ENCODE assay signal across 9 mouse cellular contexts in genomic region chr2:152012222-152012621, GRCm38 (mm10). TPM values are rescaled to one million over a fixed set of nuclear protein-coding genes. Genes with fewer than 3 reads are reported as not detected.
A peak's percentile ranks its signal among the peaks of the same experiment; 100 is the strongest.
DNase-seq lines count a peak whose midpoint lies in the region; ATAC-seq and TF ChIP-seq lines count a peak whose summit lies in the region.
"Had no signal": no experiment of that assay in that cellular context is flagged by ENCODE, and none has a peak within 500 bp of the region (broad histone marks: within the 10 kb centered on the region; RNA-seq: fewer than 3 reads in every experiment).

No protein-coding gene starts in this region.

- WGBS in intestine, embryonic 14.5 days = 74% methylated on average over 4 of the region's 4 CpGs
- WGBS in lung, postnatal 0 days = 43% methylated on average over 4 of the region's 4 CpGs

- no peaks in the 10 kb centered on the region for H3K9me3 ChIP-seq in ES-E14 (ENCODE audit: control insufficient read depth, insufficient read depth, low read depth, low read length)
- no peaks in the 10 kb centered on the region for H3K9me3 ChIP-seq in intestine, embryonic 14.5 days (ENCODE audit: control insufficient read depth, low read length)
- no peaks in the 10 kb centered on the region for H3K9me3 ChIP-seq in lung, postnatal 0 days (ENCODE audit: low read length)

- H3K36me3 ChIP-seq in ES-E14 (ENCODE audit: control insufficient read depth, insufficient read depth, low read length, poor library complexity, severe bottlenecking) = no peaks in the 10 kb centered on the region
- no peaks in the 10 kb centered on the region for H3K36me3 ChIP-seq in intestine, embryonic 14.5 days (ENCODE audit: control insufficient read depth, insufficient read depth, low read length)
- no peaks in the 10 kb centered on the region for H3K36me3 ChIP-seq in lung, postnatal 0 days (ENCODE audit: insufficient read depth, low read length)

- no peaks in the 10 kb centered on the region for H3K27me3 ChIP-seq in intestine, embryonic 14.5 days (replicated peaks; ENCODE audit: control insufficient read depth, insufficient read depth, low read length)
- H3K27me3 ChIP-seq in lung, postnatal 0 days (replicated peaks; ENCODE audit: insufficient read depth, low read length) = no peaks in the 10 kb centered on the region

- intact Hi-C loops in heart, postnatal 10 days (cut with DNase I) = no loop called here

- in situ Hi-C loops in ES-E14 (cut with MboI; ENCODE audit: low sequenced_read_pairs in 2 of 2, unreplicated experiment in 2 of 2) = no loop called here

- H3K4me2 ChIP-seq in intestine, embryonic 14.5 days (ENCODE audit: low read length) = no peak overlapping the region
- no peak overlapping the region for H3K4me2 ChIP-seq in lung, postnatal 0 days (replicated peaks; ENCODE audit: low read depth, low read length)

- H3K27ac ChIP-seq in ES-E14 (ENCODE audit: insufficient read depth, low read depth, low read length, poor library complexity, severe bottlenecking) = peak overlapping the region; percentile 96
- no peak overlapping the region for H3K27ac ChIP-seq in intestine, embryonic 14.5 days (ENCODE audit: low read depth)
- 0 out of 2 replicates have a peak overlapping the region, but pooled peaks have one; percentile 1 for H3K27ac ChIP-seq in lung, postnatal 0 days (ENCODE audit: low read length)

- H3K9ac ChIP-seq in ES-E14 (ENCODE audit: insufficient read depth, low read depth, low read length, poor library complexity, severe bottlenecking) = peak overlapping the region; percentile 18; the same call in 1 of the 2 replicates
- no peak overlapping the region for H3K9ac ChIP-seq in intestine, embryonic 14.5 days (ENCODE audit: low read length)
- no peak overlapping the region for H3K9ac ChIP-seq in lung, postnatal 0 days (replicated peaks; ENCODE audit: low read depth)

- TF ChIP-seq CTCF in lung, postnatal 0 days (IDR thresholded peaks at IDR 0.05) = no peak

- no peak; the same call in 1 of the 2 replicates for TF ChIP-seq EP300 in lung, postnatal 0 days (IDR thresholded peaks at IDR 0.05)

- ATAC-seq in intestine, embryonic 14.5 days (replicated peaks; ENCODE audit: low FRiP score, low TSS enrichment, low read depth) = peak; percentile 29; the same call in 1 of the 2 replicates
- ATAC-seq in lung, postnatal 0 days = peak; percentile 67

- H3K4me3 ChIP-seq in ES-E14 (ENCODE audit: insufficient read depth in 1 of 2, low read depth in 1 of 2, low read length in 2 of 2, poor library complexity in 1 of 2, severe bottlenecking in 1 of 2) = peak overlapping the region in 1 of 2 experiments; percentile 12; a peak in 1 of 4 replicates
- no peak overlapping the region for H3K4me3 ChIP-seq in intestine, embryonic 14.5 days (ENCODE audit: low read depth, low read length)
- no peak overlapping the region for H3K4me3 ChIP-seq in lung, postnatal 0 days (ENCODE audit: low read depth, low read length)

- DNase-seq in heart, adult 8-10 months (ENCODE audit: low spot score) = peak; percentile 58
- DNase-seq in heart, postnatal 10 days = no peak
- peak; percentile 87 for DNase-seq in ES-E14 (ENCODE audit: low read depth, low spot score)
- no peak for DNase-seq in intestine, embryonic 14.5 days (ENCODE audit: low spot score)
- DNase-seq in lung, postnatal 0 days (ENCODE audit: low spot score) = peak; percentile 36
- DNase-seq in c-Kit-positive CD71-positive TER-119-positive erythroid progenitor cells, embryonic 14.5 days (ENCODE audit: low spot score) = no peak
- no peak for DNase-seq in yolk sac, embryonic 10.5 days (ENCODE audit: low spot score)
- DNase-seq in cerebellum, postnatal 14 days = no peak
- DNase-seq: cerebellum, adult 8-10 months had no signal

- H3K4me1 ChIP-seq in ES-E14 (ENCODE audit: control insufficient read depth in 2 of 2, insufficient read depth in 2 of 2, low read length in 2 of 2, poor library complexity in 1 of 2) = peaks cover 3 to 37% of the 10 kb centered on the region in 2 experiments; a peak in 3 of 4 replicates
- H3K4me1 ChIP-seq in intestine, embryonic 14.5 days (replicated peaks; ENCODE audit: control insufficient read depth, insufficient read depth, low read length) = no peaks in the 10 kb centered on the region
- no peaks in the 10 kb centered on the region for H3K4me1 ChIP-seq in lung, postnatal 0 days (ENCODE audit: insufficient read depth, low read depth, low read length)

TF ChIP-seq in ES-E14, 5 proteins besides CTCF, POLR2A, EP300 and RAD21:
- TF ChIP-seq CHD2 (IDR thresholded peaks at IDR 0.05; ENCODE audit: low read depth, low read length) = no peak
- TF ChIP-seq ZC3H11A (IDR thresholded peaks at IDR 0.05; ENCODE audit: borderline replicate concordance, low read depth, low read length) = no peak
- TF ChIP-seq ZNF384 (IDR thresholded peaks at IDR 0.05; ENCODE audit: low read depth, low read length) = no peak
- no peak for TF ChIP-seq HCFC1 (IDR thresholded peaks at IDR 0.05; ENCODE audit: borderline replicate concordance, insufficient read depth, low read length)

RNA-seq across cellular contexts. Expression of gene Slc52a3, which starts 15.9 kb away (rescaled TPM):
- 1 to 10 TPM; 1.2 to 4.2 (median 2.3) TPM for total RNA-seq in heart, adult 8-10 months (2022)
- total RNA-seq in heart, postnatal 10 days (2021) = 1 to 10 TPM; 2.1 to 2.6 TPM
- total RNA-seq in ES-E14 (2012; rRNA removed) = 4.4 and 7.3 TPM in 2 replicates
- polyA plus RNA-seq in intestine, embryonic 14.5 days (2014; fragmentation: Nextera tagmentation; extraction: Ambion mirVana) = 1.8 and 2.0 TPM in 2 replicates
- 26.0 and 26.7 TPM in 2 replicates for polyA plus RNA-seq in lung, postnatal 0 days (2015; fragmentation: Nextera tagmentation; extraction: Ambion mirVana)

RNA-seq across cellular contexts. Expression of gene Fam110a, which starts 32.2 kb away (rescaled TPM):
- total RNA-seq in heart, adult 8-10 months (2022) = 1 to 10 TPM; 2.8 to 5.0 (median 4.3) TPM
- 1 to 10 TPM; 5.7 to 7.3 TPM for total RNA-seq in heart, postnatal 10 days (2021)
- total RNA-seq in ES-E14 (2012; rRNA removed) = 5.8 and 6.3 TPM in 2 replicates
- 22.8 and 24.8 TPM in 2 replicates for polyA plus RNA-seq in intestine, embryonic 14.5 days (2014; fragmentation: Nextera tagmentation; extraction: Ambion mirVana)
- polyA plus RNA-seq in lung, postnatal 0 days (2015; fragmentation: Nextera tagmentation; extraction: Ambion mirVana) = 34.8 and 36.3 TPM in 2 replicates

Comparison
In these comparisons a context has a peak if more than half of its experiments do, and no peak if none do; other contexts are left out.
1. DNase-seq: peak in heart, adult 8-10 months (single experiment), ES-E14 (single experiment) and lung, postnatal 0 days (single experiment); none in heart, postnatal 10 days (0 of 2), intestine, embryonic 14.5 days (single experiment), c-Kit-positive CD71-positive TER-119-positive erythroid progenitor cells, embryonic 14.5 days (single experiment), yolk sac, embryonic 10.5 days (single experiment) and cerebellum, postnatal 14 days (0 of 2).